Mouse (Mus musculus): ENCODE measurements around the gene Thoc5. TPM values are rescaled to one million over a fixed set of nuclear protein-coding genes. Genes with fewer than 3 reads are reported as not detected.
A peak's percentile ranks its signal among the peaks of the same experiment; 100 is the strongest.

Thoc5 gene
- polyA plus RNA-seq, 1 experiment from 2014 or later = 55.9 TPM

DNA sequence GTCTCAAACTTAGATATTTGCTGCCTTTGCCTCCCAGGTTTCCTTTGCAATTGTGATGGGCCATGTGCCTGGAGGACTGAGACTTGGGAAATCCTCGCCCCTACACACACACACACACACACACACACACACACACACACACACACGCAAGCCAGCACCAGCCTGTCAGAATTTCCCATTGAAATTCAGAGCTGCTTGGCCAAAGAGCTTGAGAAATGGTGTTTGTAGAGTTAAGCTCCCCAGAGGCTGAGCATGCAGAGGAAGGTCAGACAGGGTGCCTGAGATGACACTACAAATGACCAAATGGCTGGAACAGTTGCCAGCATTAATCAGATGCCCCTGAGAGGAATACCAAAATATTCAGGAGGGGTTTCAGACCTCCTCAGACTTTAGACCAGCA, 71.2 kb downstream of the Thoc5 start:
- H3K9me3 ChIP-seq = no peaks in the 10 kb centered on the region
- no peaks in the 10 kb centered on the region for H3K36me3 ChIP-seq
- no peaks in the 10 kb centered on the region for H3K27me3 ChIP-seq
- WGBS = 47% methylated on average over 2 of the region's 2 CpGs
- H3K27ac ChIP-seq = no peak overlapping the region
- no peak for ATAC-seq (ENCODE audit: low FRiP score)
- no peak overlapping the region for H3K4me3 ChIP-seq
- H3K4me1 ChIP-seq (replicated peaks) = peaks cover 7% of the 10 kb centered on the region
- no peak overlapping the region for H3K9ac ChIP-seq
- H3K4me2 ChIP-seq = no peak overlapping the region

DNA sequence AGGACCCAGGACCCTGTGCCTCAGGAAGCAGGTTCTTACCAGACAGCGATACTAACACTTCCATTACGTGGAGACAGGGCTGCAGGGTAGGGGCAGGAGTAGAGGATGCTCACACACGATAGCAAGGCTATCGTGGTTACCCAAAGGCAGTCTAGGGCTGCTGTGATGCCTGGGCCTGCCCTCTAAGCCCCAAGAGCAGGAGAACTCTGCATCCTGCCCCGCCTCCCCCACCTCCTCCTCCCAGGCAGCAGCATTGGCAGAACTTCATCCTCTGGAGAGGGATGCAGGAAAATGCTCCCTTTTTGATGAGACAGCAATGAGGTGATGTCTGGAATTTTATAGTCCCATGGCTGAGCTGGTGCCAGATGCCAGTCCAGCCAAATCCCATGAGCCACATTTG, 71.8 kb downstream of the Thoc5 start:
- no peak for ATAC-seq (ENCODE audit: low FRiP score)
- Histone ChIP-seq H3K36me3 (no peaks in the 10 kb centered on the region), H3K4me1 (replicated peaks) (peaks cover 7% of the 10 kb centered on the region), H3K4me2 (no peak overlapping the region), H3K27ac (no peak overlapping the region), H3K9ac (no peak overlapping the region), H3K4me3 (no peak overlapping the region), H3K27me3 (no peaks in the 10 kb centered on the region), H3K9me3 (no peaks in the 10 kb centered on the region)
- 65% methylated on average over 5 of the region's 5 CpGs for WGBS

GRCm38 (mm10) chr11:4967549-4967948, 72.4 kb downstream of the Thoc5 start:
- no peak overlapping the region for H3K9ac ChIP-seq
- no peak overlapping the region for H3K4me2 ChIP-seq
- no peaks in the 10 kb centered on the region for H3K9me3 ChIP-seq
- no peaks in the 10 kb centered on the region for H3K36me3 ChIP-seq
- ATAC-seq (ENCODE audit: low FRiP score) = no peak
- no peaks in the 10 kb centered on the region for H3K27me3 ChIP-seq
- no peak overlapping the region for H3K4me3 ChIP-seq
- WGBS = 55% methylated on average over 2 of the region's 2 CpGs
- H3K4me1 ChIP-seq (replicated peaks) = peaks cover 7% of the 10 kb centered on the region
- no peak overlapping the region for H3K27ac ChIP-seq

DNA sequence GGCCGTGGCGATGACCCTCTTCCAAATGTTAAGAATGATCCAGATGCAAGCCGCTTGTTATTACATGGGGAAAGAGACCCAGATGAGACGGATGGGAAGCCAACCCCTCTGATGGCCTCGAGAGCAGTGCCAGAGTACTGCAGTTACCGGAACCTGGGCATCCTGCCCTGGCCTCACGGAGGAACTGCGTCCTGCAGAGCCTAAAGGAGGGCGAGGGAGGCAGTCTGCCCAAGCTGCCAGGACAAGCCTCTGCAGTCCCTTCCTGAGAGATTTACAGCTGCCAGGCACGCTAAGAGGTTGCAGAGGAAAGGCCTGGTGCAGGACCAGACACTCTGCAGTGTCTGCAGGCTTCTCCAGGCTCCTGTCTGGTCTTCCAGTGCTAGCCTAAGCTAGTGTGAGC, 73.3 kb downstream of the Thoc5 start:
- H3K9ac ChIP-seq = no peak overlapping the region
- H3K27ac ChIP-seq = no peak overlapping the region
- ATAC-seq (ENCODE audit: low FRiP score) = no peak
- H3K9me3 ChIP-seq = no peaks in the 10 kb centered on the region
- no peaks in the 10 kb centered on the region for H3K36me3 ChIP-seq
- 74% methylated on average over 10 of the region's 10 CpGs for WGBS
- H3K27me3 ChIP-seq = no peaks in the 10 kb centered on the region
- H3K4me1 ChIP-seq (replicated peaks) = peaks cover 8% of the 10 kb centered on the region
- no peak overlapping the region for H3K4me3 ChIP-seq
- H3K4me2 ChIP-seq = no peak overlapping the region

DNA sequence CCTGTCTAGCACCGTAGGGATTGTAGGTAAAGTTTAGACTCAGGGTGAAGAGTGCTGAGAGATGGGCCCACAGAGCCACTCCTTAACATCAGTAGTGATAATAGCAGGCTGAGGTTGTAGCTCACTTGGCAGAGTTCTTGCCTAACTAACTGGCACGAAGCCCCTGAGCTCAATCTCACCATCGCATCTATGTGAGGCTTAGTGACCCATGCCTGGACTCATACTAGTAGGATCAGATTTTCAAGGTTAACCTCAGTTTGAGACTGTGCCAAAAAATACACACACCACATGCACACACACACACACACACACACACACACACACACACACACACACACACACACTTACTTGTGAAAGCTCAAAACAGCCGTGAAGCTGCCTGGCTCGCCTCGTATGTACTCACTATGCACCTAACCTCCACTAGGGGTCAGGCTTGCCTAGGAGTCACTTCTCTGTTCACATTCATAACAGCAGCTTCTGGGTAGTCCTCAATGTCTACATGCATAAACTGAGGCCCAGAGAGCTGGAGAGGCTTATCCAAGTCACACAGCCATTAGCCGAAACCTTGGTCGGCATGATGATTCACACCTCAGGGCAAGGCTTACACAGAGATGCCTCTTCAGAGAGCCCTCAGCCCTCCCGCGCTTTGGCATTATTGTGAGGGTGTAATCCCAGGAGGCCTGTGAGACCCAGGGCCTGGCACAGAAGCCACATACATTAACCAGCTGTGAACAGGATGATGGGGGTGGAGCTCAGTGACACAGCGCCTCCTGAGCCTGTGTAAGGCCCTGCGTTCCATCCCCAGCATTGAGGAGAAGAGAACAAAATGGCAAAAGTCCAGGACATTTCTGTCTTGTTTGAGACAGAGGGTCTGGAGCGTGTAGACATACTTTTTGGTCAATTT, 78.1 kb downstream of the Thoc5 start:
- no peak for ATAC-seq (ENCODE audit: low FRiP score)
- WGBS = 55% methylated on average over 13 of the region's 13 CpGs

DNA sequence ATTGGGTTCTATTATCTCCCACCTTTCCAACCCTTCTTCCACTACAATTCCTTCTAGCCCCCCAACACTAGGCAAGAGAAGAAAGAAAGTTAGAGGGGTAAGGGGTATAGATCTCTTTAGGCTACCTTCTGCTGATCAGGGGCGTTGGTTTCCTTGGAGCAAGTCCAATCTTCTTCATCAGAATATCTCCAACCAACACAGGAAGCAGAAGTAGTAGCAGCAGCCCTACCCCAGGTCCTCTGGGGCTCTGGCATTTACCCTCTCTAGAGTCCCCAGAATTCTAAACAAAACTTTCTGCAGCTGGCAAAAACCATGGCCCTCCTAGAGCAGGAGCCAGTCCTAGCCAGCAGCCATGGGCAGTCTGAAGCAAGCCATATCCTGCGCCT, 78.7 kb downstream of the Thoc5 start:
- Histone ChIP-seq H3K4me2 (no peak overlapping the region), H3K9ac (no peak overlapping the region), H3K9me3 (no peaks in the 10 kb centered on the region), H3K4me1 (replicated peaks) (0 out of 2 replicates have a peak, but pooled peaks cover 3% of the 10 kb centered on the region), H3K27ac (no peak overlapping the region), H3K36me3 (no peaks in the 10 kb centered on the region), H3K27me3 (peaks cover 15% of the 10 kb centered on the region), H3K4me3 (no peak overlapping the region)
- 84% methylated on average over 2 of the region's 2 CpGs for WGBS
- ATAC-seq (ENCODE audit: low FRiP score) = no peak

More for the DNA sequence above, 78.1 kb downstream of the Thoc5 start:
- Histone ChIP-seq H3K27ac (no peak overlapping the region), H3K4me1 (replicated peaks) (peaks cover 3% of the 10 kb centered on the region; the same call in 1 of the 2 replicates), H3K36me3 (no peaks in the 10 kb centered on the region), H3K9ac (no peak overlapping the region), H3K4me3 (no peak overlapping the region), H3K9me3 (no peaks in the 10 kb centered on the region), H3K27me3 (peaks cover 15% of the 10 kb centered on the region), H3K4me2 (no peak overlapping the region)

GRCm38 (mm10) chr11:4974376-4975122, 79.4 kb downstream of the Thoc5 start:
- Histone ChIP-seq H3K27ac (no peak overlapping the region), H3K4me2 (no peak overlapping the region), H3K9ac (no peak overlapping the region), H3K4me1 (replicated peaks) (0 out of 2 replicates have a peak, but pooled peaks cover 3% of the 10 kb centered on the region), H3K27me3 (peaks cover 15% of the 10 kb centered on the region), H3K36me3 (no peaks in the 10 kb centered on the region), H3K4me3 (no peak overlapping the region), H3K9me3 (no peaks in the 10 kb centered on the region)
- WGBS = 79% methylated on average over 11 of the region's 11 CpGs
- no peak for ATAC-seq (ENCODE audit: low FRiP score)

DNA sequence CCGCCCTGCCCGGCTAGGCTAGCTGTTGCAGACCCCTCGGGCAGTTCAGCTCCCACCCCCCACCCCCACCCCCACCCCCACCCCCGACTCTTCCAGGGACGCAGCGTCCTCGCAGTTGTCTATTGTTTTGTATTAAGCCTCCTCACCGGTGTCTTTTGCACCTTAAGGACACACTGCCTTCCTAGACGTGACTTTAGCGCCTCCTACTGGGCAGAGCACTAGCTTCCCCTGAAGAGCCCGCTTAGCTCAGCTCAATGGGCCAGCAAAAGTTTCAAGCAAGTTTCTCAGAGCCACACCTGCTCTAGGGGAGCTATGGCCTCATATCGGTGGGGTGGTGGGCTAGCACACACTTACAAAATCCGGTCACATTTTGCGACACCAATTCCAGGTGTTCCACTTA, 80.5 kb downstream of the Thoc5 start:
- Histone ChIP-seq H3K27ac (no peak overlapping the region), H3K9ac (no peak overlapping the region), H3K27me3 (peaks cover 15% of the 10 kb centered on the region), H3K4me2 (peak overlapping the region; percentile 29), H3K4me3 (no peak overlapping the region), H3K9me3 (no peaks in the 10 kb centered on the region), H3K4me1 (replicated peaks) (0 out of 2 replicates have a peak, but pooled peaks cover 3% of the 10 kb centered on the region), H3K36me3 (no peaks in the 10 kb centered on the region)
- WGBS = 6% methylated on average over 14 of the region's 14 CpGs
- peak; percentile 67; the same call in 1 of the 2 replicates for ATAC-seq (ENCODE audit: low FRiP score)

Small RNA genes lying within 50 kb of the gene (microRNA-seq; reads per million reads assigned to microRNA genes)
- gene Mir6918 = 1.2 reads per million

Other genes starting within 250 kb of the Thoc5 start
- gene Uqcr10, start 191.0 kb upstream of the Thoc5 start, polyA plus RNA-seq (2015; fragmentation: Nextera tagmentation; extraction: Ambion mirVana) = 541 and 557 TPM in 2 replicates
- gene Zmat5, start 190.6 kb upstream of the Thoc5 start, polyA plus RNA-seq (2015; fragmentation: Nextera tagmentation; extraction: Ambion mirVana) = 71.6 and 74.5 TPM in 2 replicates
- 1.3 and 1.4 TPM in 2 replicates for gene Cabp7, start 148.5 kb upstream of the Thoc5 start, polyA plus RNA-seq (2015; fragmentation: Nextera tagmentation; extraction: Ambion mirVana)
- 64.4 and 67.0 TPM in 2 replicates for gene Nf2, start 45.8 kb upstream of the Thoc5 start, polyA plus RNA-seq (2015; fragmentation: Nextera tagmentation; extraction: Ambion mirVana)
- 134 and 142 TPM in 2 replicates for gene Nipsnap1, start 21.4 kb upstream of the Thoc5 start, polyA plus RNA-seq (2015; fragmentation: Nextera tagmentation; extraction: Ambion mirVana)
- gene Nefh, start 52.7 kb downstream of the Thoc5 start, polyA plus RNA-seq (2015; fragmentation: Nextera tagmentation; extraction: Ambion mirVana) = 3.1 and 3.4 TPM in 2 replicates
- gene Ap1b1, start 91.5 kb downstream of the Thoc5 start, polyA plus RNA-seq (2015; fragmentation: Nextera tagmentation; extraction: Ambion mirVana) = 86.8 and 92.2 TPM in 2 replicates
- gene Rasl10a, start 162.8 kb downstream of the Thoc5 start, polyA plus RNA-seq (2015; fragmentation: Nextera tagmentation; extraction: Ambion mirVana) = 0.84 and 1.2 TPM in 2 replicates
- gene Gas2l1, start 170.0 kb downstream of the Thoc5 start, polyA plus RNA-seq (2015; fragmentation: Nextera tagmentation; extraction: Ambion mirVana) = 19.1 and 20.2 TPM in 2 replicates
- gene Rhbdd3, start 203.6 kb downstream of the Thoc5 start, polyA plus RNA-seq (2015; fragmentation: Nextera tagmentation; extraction: Ambion mirVana) = 30.9 and 35.6 TPM in 2 replicates
- 670 and 686 TPM in 2 replicates for gene Ewsr1, start 203.9 kb downstream of the Thoc5 start, polyA plus RNA-seq (2015; fragmentation: Nextera tagmentation; extraction: Ambion mirVana)